ENCODE assay signal across 18 mouse cellular contexts in genomic region chr12:111734912-111735311, GRCm38 (mm10).
"Had no signal": no experiment of that assay in that cellular context is flagged by ENCODE, and none has a peak within 500 bp of the region (broad histone marks: within the 10 kb centered on the region; RNA-seq: fewer than 3 reads in every experiment).

No protein-coding gene starts in this region.

- H3K27ac ChIP-seq: midbrain, embryonic 10.5 days; midbrain, embryonic 12.5 days; neural tube, embryonic 13.5 days; neural tube, embryonic 15.5 days had no signal

- DNase-seq: lung, adult 18-20 months; lung, embryonic 14.5 days; lung, postnatal 10 days; lung, postnatal 4 days; midbrain, embryonic 14.5 days; retina, postnatal 1 day; right cerebral cortex, adult 18-20 months; right cerebral cortex, postnatal 25 days; right cerebral cortex, postnatal 4 days; spleen, adult 18-20 months; thymus, adult 18-20 months; thymus, postnatal 14 days; thymus, postnatal 36 days had no signal

- H3K27me3 ChIP-seq: midbrain, embryonic 12.5 days; neural tube, embryonic 13.5 days; neural tube, embryonic 15.5 days had no signal

- H3K9ac ChIP-seq: lung, embryonic 14.5 days; midbrain, embryonic 12.5 days; neural tube, embryonic 13.5 days; neural tube, embryonic 15.5 days had no signal

- H3K4me3 ChIP-seq: midbrain, embryonic 10.5 days; midbrain, embryonic 12.5 days; myocyte; neural tube, embryonic 13.5 days; neural tube, embryonic 15.5 days had no signal

- H3K9me3 ChIP-seq: midbrain, embryonic 10.5 days; midbrain, embryonic 12.5 days; neural tube, embryonic 13.5 days; neural tube, embryonic 15.5 days had no signal
